Mouse (Mus musculus): Measurements from ENCODE around the gene Sh3pxd2a.

DNA sequence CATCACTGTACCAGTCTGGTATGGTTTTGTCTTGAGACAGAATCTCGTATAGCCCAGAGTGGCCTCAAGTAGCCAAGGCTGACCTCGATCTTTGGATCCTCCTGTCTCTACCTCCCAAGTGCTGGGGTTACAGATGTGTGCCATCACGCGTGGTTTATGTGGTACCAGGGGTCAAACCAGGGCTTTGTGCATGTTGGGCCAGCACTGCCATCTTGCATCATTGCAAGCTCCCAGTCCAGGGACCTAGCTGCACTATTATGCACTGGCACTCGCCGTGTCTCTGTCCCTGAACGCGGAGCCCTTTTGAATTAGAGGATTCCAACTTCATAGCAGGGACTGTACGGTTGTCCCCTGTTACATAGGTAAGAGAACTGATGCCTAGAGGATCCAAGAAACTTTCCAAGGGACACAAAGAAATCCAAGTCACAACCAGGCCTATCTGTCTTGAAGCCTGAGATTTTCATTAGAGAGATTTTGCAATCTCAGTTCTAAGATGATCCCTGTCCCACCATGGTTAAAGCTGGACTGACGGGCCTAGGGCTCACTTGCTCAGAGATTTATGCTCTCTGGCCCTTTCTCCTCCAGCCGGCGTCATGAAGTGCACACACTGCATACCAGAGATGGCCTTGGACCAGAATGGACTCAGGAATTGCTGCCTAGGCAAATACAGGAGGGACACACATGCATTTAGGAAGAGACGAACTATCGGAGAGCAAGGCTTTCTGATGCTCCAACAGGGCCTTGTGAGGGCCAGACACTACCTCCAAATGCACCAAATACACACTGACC lies 157.9 kb downstream of the Sh3pxd2a start:
- no peak for TF ChIP-seq CTCF (conservative IDR thresholded peaks at IDR 0.05; ENCODE audit: insufficient read depth, insufficient read length, low read depth, low read length)
- TF ChIP-seq POLR2A (IDR thresholded peaks at IDR 0.05; ENCODE audit: low read depth, low read length), result no peak
